Mouse (Mus musculus): Measurements from ENCODE around the gene Mrpl16. TPM values are rescaled to one million over a fixed set of nuclear protein-coding genes. Genes with fewer than 3 reads are reported as not detected.

Gene Mrpl16
- total and polyA plus RNA-seq, 3 experiments: 46.8 to 58.3 TPM; not detected in 1

- TF ChIP-seq POLR2A (IDR thresholded peaks at IDR 0.05; ENCODE audit: control insufficient read depth in 1 of 2, insufficient read depth in 1 of 2, low read depth in 1 of 2, low read length in 2 of 2, poor library complexity in 1 of 2): no peak
- TF ChIP-seq TCF12 (IDR thresholded peaks at IDR 0.05; ENCODE audit: low read depth, low read length): no peak
These were observed 47.4 kb downstream of the Mrpl16 start (continued) for GRCm38 (mm10) chr19:11817586-11817985.

- Histone ChIP-seq H3K36me3 (ENCODE audit: control insufficient read depth in 1 of 2, insufficient read depth in 2 of 2, low read length in 2 of 2) (no peaks in the 10 kb centered on the region), H3K27ac (ENCODE audit: control insufficient read depth, low read depth, low read length) (no peak overlapping the region), H3K79me2 (ENCODE audit: control insufficient read depth, insufficient read depth, low read length, poor library complexity) (no peaks in the 10 kb centered on the region), H3K27me3 (ENCODE audit: control insufficient read depth in 1 of 2, insufficient read depth in 2 of 2, low read length in 2 of 2) (no peaks in the 10 kb centered on the region; a peak in 1 of 4 replicates), H3K4me1 (ENCODE audit: control insufficient read depth in 1 of 2, insufficient read depth in 2 of 2, low read length in 2 of 2) (peaks cover 0 to 2% of the 10 kb centered on the region in 2 experiments; a peak in 1 of 4 replicates), H3K4me3 (ENCODE audit: control insufficient read depth in 1 of 2, insufficient read depth in 1 of 2, low read depth in 2 of 2, low read length in 2 of 2) (no peak overlapping the region), H3K9ac (ENCODE audit: control insufficient read depth, low read depth, low read length, poor library complexity, severe bottlenecking) (no peak overlapping the region), H3K9me3 (replicated peaks; ENCODE audit: insufficient read depth, low read length) (no peaks in the 10 kb centered on the region)
- DNase-seq (ENCODE audit: low read depth, low spot score): no peak
- TF ChIP-seq RAD21 (IDR thresholded peaks at IDR 0.05; ENCODE audit: low read depth, low read length) (no peak), EP300 (IDR thresholded peaks at IDR 0.05; ENCODE audit: low read depth in 1 of 2, low read length in 2 of 2) (no peak), ZMIZ1 (IDR thresholded peaks at IDR 0.05; ENCODE audit: low read depth, low read length) (no peak), MYC (IDR thresholded peaks at IDR 0.05; ENCODE audit: low read depth, low read length) (no peak), USF2 (IDR thresholded peaks at IDR 0.05; ENCODE audit: borderline replicate concordance in 1 of 2, insufficient read depth in 1 of 2, low read depth in 1 of 2, low read length in 2 of 2) (no peak), JUND (IDR thresholded peaks at IDR 0.05; ENCODE audit: low read depth, low read length) (no peak), SIN3A (IDR thresholded peaks at IDR 0.05; ENCODE audit: low read length) (no peak)
These were observed 48.3 kb downstream of the Mrpl16 start for GRCm38 (mm10) chr19:11818199-11819142.

- no peak for DNase-seq (ENCODE audit: low read depth, low spot score)
- no peak within 1 kb of the TSS for H3K4me3 ChIP-seq (ENCODE audit: control insufficient read depth in 1 of 2, insufficient read depth in 1 of 2, low read depth in 2 of 2, low read length in 2 of 2)
- H3K36me3 ChIP-seq (ENCODE audit: control insufficient read depth in 1 of 2, insufficient read depth in 2 of 2, low read length in 2 of 2): no peaks in the 10 kb centered on the region
- H3K9me3 ChIP-seq (replicated peaks; ENCODE audit: insufficient read depth, low read length): no peaks in the 10 kb centered on the region
- no peak within 1 kb of the TSS for H3K27ac ChIP-seq (ENCODE audit: control insufficient read depth, low read depth, low read length)
- H3K27me3 ChIP-seq (ENCODE audit: control insufficient read depth in 1 of 2, insufficient read depth in 2 of 2, low read length in 2 of 2): no peaks in the 10 kb centered on the region; a peak in 1 of 4 replicates
- TF ChIP-seq CHD2 (IDR thresholded peaks at IDR 0.05; ENCODE audit: low read length) (no peak), TCF12 (IDR thresholded peaks at IDR 0.05; ENCODE audit: low read depth, low read length) (no peak), MXI1 (IDR thresholded peaks at IDR 0.05; ENCODE audit: low read depth, low read length) (no peak), ZC3H11A (IDR thresholded peaks at IDR 0.05; ENCODE audit: low read depth, low read length) (no peak), RCOR1 (IDR thresholded peaks at IDR 0.05; ENCODE audit: low read depth, low read length) (no peak), UBTF (IDR thresholded peaks at IDR 0.05; ENCODE audit: borderline replicate concordance, insufficient read depth, low read depth, low read length) (no peak), MYB (IDR thresholded peaks at IDR 0.05; ENCODE audit: low read depth, low read length) (no peak), POLR2AphosphoS5 (IDR thresholded peaks at IDR 0.05; ENCODE audit: borderline replicate concordance, low read depth, low read length) (no peak), BHLHE40 (IDR thresholded peaks at IDR 0.05; ENCODE audit: borderline replicate concordance, low read depth, low read length) (no peak), USF1 (IDR thresholded peaks at IDR 0.05; ENCODE audit: low read depth, low read length) (no peak), RAD21 (IDR thresholded peaks at IDR 0.05; ENCODE audit: low read depth, low read length) (no peak), ETS1 (IDR thresholded peaks at IDR 0.05; ENCODE audit: low read depth, low read length) (no peak), NELFE (IDR thresholded peaks at IDR 0.05; ENCODE audit: low read depth, low read length) (no peak), MAFK (IDR thresholded peaks at IDR 0.05; ENCODE audit: borderline replicate concordance, low read depth, low read length) (no peak), NRF1 (IDR thresholded peaks at IDR 0.05; ENCODE audit: insufficient read depth, low read depth, low read length, poor library complexity, severe bottlenecking) (no peak), E2F4 (IDR thresholded peaks at IDR 0.05; ENCODE audit: borderline replicate concordance, low read depth, low read length) (no peak), ZMIZ1 (IDR thresholded peaks at IDR 0.05; ENCODE audit: low read depth, low read length) (no peak)
- H3K9ac ChIP-seq (ENCODE audit: control insufficient read depth, low read depth, low read length, poor library complexity, severe bottlenecking): no peak within 1 kb of the TSS
- peaks cover 0 to 2% of the 10 kb centered on the region in 2 experiments; a peak in 1 of 4 replicates for H3K4me1 ChIP-seq (ENCODE audit: control insufficient read depth in 1 of 2, insufficient read depth in 2 of 2, low read length in 2 of 2)
- H3K79me2 ChIP-seq (ENCODE audit: control insufficient read depth, insufficient read depth, low read length, poor library complexity): no peaks in the 10 kb centered on the region
These were observed 49.0 kb downstream of the Mrpl16 start, which contains the start of gene Stx3 for GRCm38 (mm10) chr19:11819143-11819700. Stx3 (minus strand) TSS chr19:11819403.
